ENCODE assay signal across 8 mouse cellular contexts in genomic region chr13:112439917-112440361, GRCm38 (mm10). TPM values are rescaled to one million over a fixed set of nuclear protein-coding genes. Genes with fewer than 3 reads are reported as not detected.
A peak's percentile ranks its signal among the peaks of the same experiment; 100 is the strongest.
DNase-seq lines count a peak whose midpoint lies in the region; ATAC-seq lines count a peak whose summit lies in the region.

No protein-coding gene starts in this region.

- peak; percentile 30; the same call in 1 of the 2 replicates for ATAC-seq in erythroblast, adult 5-6 weeks (replicated peaks; ENCODE audit: low FRiP score, poor library complexity, severe bottlenecking)

- peak; percentile 32 for DNase-seq in urinary bladder, adult 2 months (ENCODE audit: low spot score)
- no peak for DNase-seq in urinary bladder, postnatal 10 days (ENCODE audit: low spot score)
- DNase-seq in heart, postnatal 25 days (ENCODE audit: low spot score), result peak; percentile 45
- peak; percentile 67 to 77 for DNase-seq in kidney, postnatal 4 days
- DNase-seq in lung, postnatal 14 days, result peak; percentile 69
- DNase-seq in retina, postnatal 1 day, result peak; percentile 58
- peak; percentile 97 for DNase-seq in thymus, postnatal 4 days

- intact Hi-C loops in heart, postnatal 25 days (cut with DNase I), result no loop called here

RNA-seq across cellular contexts. Expression of gene Il6st, which starts 23.9 kb away (rescaled TPM):
- 111 and 192 TPM in 2 replicates for polyA plus RNA-seq in urinary bladder, adult 2 months (2012; rRNA removed)
- 5.4 and 10.0 TPM in 2 replicates for total RNA-seq in erythroblast, adult 5-6 weeks (2015; ENCODE audit: low replicate concordance)
- total RNA-seq in erythroblast, adult 5-6 weeks (2017; ENCODE audit: low replicate concordance), result 3.6 and 4.0 TPM in 2 replicates
- total RNA-seq in heart, postnatal 25 days (2021), result 100 to 1,000 TPM; 181 to 216 TPM

Comparison
In these comparisons a context has a peak if more than half of its experiments do, and no peak if none do; other contexts are left out.
1. RNA of gene Il6st, which starts 23.9 kb away (total RNA-seq): 181 to 216 TPM in heart, postnatal 25 days; 3.6 to 10.0 TPM in erythroblast, adult 5-6 weeks; every median in the first group is over 10 times any median in the second.